Mouse (Mus musculus) CD4-positive, CD25-positive, alpha-beta regulatory T cell (primary cell): ENCODE measurements around the gene Gm13698. TPM values are rescaled to one million over a fixed set of nuclear protein-coding genes. Genes with fewer than 3 reads are reported as not detected.

Experiments used
- polyA plus RNA-seq: library from polyadenylated mRNA; unstranded; fragments of 100-300 nt; shearing (Covaris generic); gene quantifications from one replicate; pipeline ENCODE4 v1.2.1, GENCODE M21; 2017

The Gm13698 gene
- not detected for polyA plus RNA-seq

GRCm38 (mm10) chr2:83955393-83955792 is at the start of gene Gm13698:
Gm13698 (plus strand) TSS chr2:83955693.

GRCm38 (mm10) chr2:83940931-83941361 is 14.5 kb upstream of the Gm13698 start, which contains the start of gene Zswim2:
Zswim2 (minus strand) TSS chr2:83941228.

GRCm38 (mm10) chr2:83961203-83961602 is 5.7 kb downstream of the Gm13698 start, which contains the start of gene Gm13693:
Gm13693 (plus strand) TSS chr2:83961503.

GRCm38 (mm10) chr2:83967013-83967412 is 11.5 kb downstream of the Gm13698 start, which contains the start of gene Gm13695:
Gm13695 (plus strand) TSS chr2:83967313.

GRCm38 (mm10) chr2:83972823-83973222 is 17.3 kb downstream of the Gm13698 start, which contains the start of gene Gm13696:
Gm13696 (plus strand) TSS chr2:83973123.

GRCm38 (mm10) chr2:83978633-83979032 is 23.1 kb downstream of the Gm13698 start, which contains the start of gene Gm13694:
Gm13694 (plus strand) TSS chr2:83978933.

GRCm38 (mm10) chr2:83984443-83984842 is 28.9 kb downstream of the Gm13698 start, which contains the start of gene Gm13697:
Gm13697 (plus strand) TSS chr2:83984743.

GRCm38 (mm10) chr2:83990253-83990652 is 34.8 kb downstream of the Gm13698 start, which contains the start of gene Gm13691:
Gm13691 (plus strand) TSS chr2:83990553.

Other genes with a start within 250 kb of the Gm13698 start
- 58.9 TPM for gene Itgav, start 231.3 kb upstream of the Gm13698 start, polyA plus RNA-seq
- gene Fam171b, start 143.1 kb upstream of the Gm13698 start, polyA plus RNA-seq = 0.37 TPM
- not detected for gene Zswim2, start 14.5 kb upstream of the Gm13698 start, polyA plus RNA-seq
- not detected for gene Gm13693, start 5.8 kb downstream of the Gm13698 start, polyA plus RNA-seq
- gene Gm13695, start 11.6 kb downstream of the Gm13698 start, polyA plus RNA-seq = not detected
- gene Gm13696, start 17.4 kb downstream of the Gm13698 start, polyA plus RNA-seq = not detected
- gene Gm13694, start 23.2 kb downstream of the Gm13698 start, polyA plus RNA-seq = not detected
- gene Gm13697, start 29.1 kb downstream of the Gm13698 start, polyA plus RNA-seq = not detected
- not detected for gene Gm13691, start 34.9 kb downstream of the Gm13698 start, polyA plus RNA-seq